Mouse (Mus musculus): ENCODE measurements around the gene S100a1. TPM values are rescaled to one million over a fixed set of nuclear protein-coding genes. Genes with fewer than 3 reads are reported as not detected.

The S100a1 gene
- polyA plus RNA-seq, 1 experiment from 2014 or later, result 49.6 TPM

- peak overlapping the region; percentile 60 for H3K9ac ChIP-seq (ENCODE audit: low read depth, low read length)
- no peaks in the 10 kb centered on the region for H3K4me1 ChIP-seq (ENCODE audit: control insufficient read depth, insufficient read depth, low read length)
- 2% methylated on average over 50 of the region's 75 CpGs for WGBS
- H3K4me3 ChIP-seq (ENCODE audit: low read depth, low read length), result peak overlapping the region; percentile 48
- H3K4me2 ChIP-seq (ENCODE audit: low read depth, low read length), result peak overlapping the region; percentile 96
- no peaks in the 10 kb centered on the region for H3K36me3 ChIP-seq (ENCODE audit: control insufficient read depth, insufficient read depth, low read length)
- DNase-seq (ENCODE audit: low spot score), result no peak
- no peaks in the 10 kb centered on the region for H3K9me3 ChIP-seq (ENCODE audit: control insufficient read depth, low read length)
- peak; percentile 32 for ATAC-seq (ENCODE audit: low read depth)
- H3K27me3 ChIP-seq (replicated peaks; ENCODE audit: control insufficient read depth, insufficient read depth, low read length), result peaks cover 41% of the 10 kb centered on the region
- H3K27ac ChIP-seq (replicated peaks; ENCODE audit: low read depth, low read length), result no peak overlapping the region
Measured at GRCm38 (mm10) chr3:90465081-90465685, 49.0 kb downstream of the S100a1 start.

GRCm38 (mm10) chr3:90464552-90465080 lies 49.6 kb downstream of the S100a1 start:
- no peak for ATAC-seq (ENCODE audit: low read depth)
- H3K4me1 ChIP-seq (ENCODE audit: control insufficient read depth, insufficient read depth, low read length), result no peaks in the 10 kb centered on the region
- no peak overlapping the region for H3K27ac ChIP-seq (replicated peaks; ENCODE audit: low read depth, low read length)
- peak overlapping the region; percentile 48 for H3K4me3 ChIP-seq (ENCODE audit: low read depth, low read length)
- 12% methylated on average over 32 of the region's 37 CpGs for WGBS
- peak overlapping the region; percentile 96 for H3K4me2 ChIP-seq (ENCODE audit: low read depth, low read length)
- DNase-seq (ENCODE audit: low spot score), result no peak
- no peaks in the 10 kb centered on the region for H3K9me3 ChIP-seq (ENCODE audit: control insufficient read depth, low read length)
- H3K36me3 ChIP-seq (ENCODE audit: control insufficient read depth, insufficient read depth, low read length), result no peaks in the 10 kb centered on the region
- H3K9ac ChIP-seq (ENCODE audit: low read depth, low read length), result peak overlapping the region; percentile 19; the same call in 1 of the 2 replicates
- peaks cover 41% of the 10 kb centered on the region for H3K27me3 ChIP-seq (replicated peaks; ENCODE audit: control insufficient read depth, insufficient read depth, low read length)

GRCm38 (mm10) chr3:90462579-90462978 lies 51.6 kb downstream of the S100a1 start:
- DNase-seq (ENCODE audit: low spot score) (no peak), ATAC-seq (ENCODE audit: low read depth) (no peak)
- Histone ChIP-seq H3K36me3 (ENCODE audit: control insufficient read depth, insufficient read depth, low read length) (no peaks in the 10 kb centered on the region), H3K9ac (ENCODE audit: low read depth, low read length) (no peak overlapping the region), H3K4me1 (ENCODE audit: control insufficient read depth, insufficient read depth, low read length) (no peaks in the 10 kb centered on the region), H3K9me3 (ENCODE audit: control insufficient read depth, low read length) (no peaks in the 10 kb centered on the region), H3K27me3 (replicated peaks; ENCODE audit: control insufficient read depth, insufficient read depth, low read length) (peaks cover 41% of the 10 kb centered on the region), H3K4me2 (ENCODE audit: low read depth, low read length) (no peak overlapping the region), H3K4me3 (ENCODE audit: low read depth, low read length) (no peak overlapping the region), H3K27ac (replicated peaks; ENCODE audit: low read depth, low read length) (no peak overlapping the region)
- WGBS, result 28% methylated on average over 7 of the region's 7 CpGs

- DNase-seq (ENCODE audit: low spot score), result no peak
- H3K27me3 ChIP-seq (replicated peaks; ENCODE audit: control insufficient read depth, insufficient read depth, low read length), result peaks cover 41% of the 10 kb centered on the region
- H3K4me2 ChIP-seq (ENCODE audit: low read depth, low read length), result no peak overlapping the region
- ATAC-seq (ENCODE audit: low read depth), result no peak
- 84% methylated on average over 3 of the region's 3 CpGs for WGBS
- H3K9me3 ChIP-seq (ENCODE audit: control insufficient read depth, low read length), result no peaks in the 10 kb centered on the region
- no peaks in the 10 kb centered on the region for H3K4me1 ChIP-seq (ENCODE audit: control insufficient read depth, insufficient read depth, low read length)
- H3K36me3 ChIP-seq (ENCODE audit: control insufficient read depth, insufficient read depth, low read length), result no peaks in the 10 kb centered on the region
- no peak overlapping the region for H3K27ac ChIP-seq (replicated peaks; ENCODE audit: low read depth, low read length)
- H3K4me3 ChIP-seq (ENCODE audit: low read depth, low read length), result no peak overlapping the region
- H3K9ac ChIP-seq (ENCODE audit: low read depth, low read length), result no peak overlapping the region
Measured at GRCm38 (mm10) chr3:90461935-90462334, 52.3 kb downstream of the S100a1 start.

Other genes starting within 250 kb of the S100a1 start
- gene Dennd4b, start 249.2 kb downstream of the S100a1 start, polyA plus RNA-seq (2014; fragmentation: Nextera tagmentation; extraction: Ambion mirVana), result 4.1 and 4.7 TPM in 2 replicates
- gene Gatad2b, start 221.2 kb downstream of the S100a1 start, polyA plus RNA-seq (2014; fragmentation: Nextera tagmentation; extraction: Ambion mirVana), result 13.2 and 13.4 TPM in 2 replicates
- 24.3 and 26.2 TPM in 2 replicates for gene Slc27a3, start 124.5 kb downstream of the S100a1 start, polyA plus RNA-seq (2014; fragmentation: Nextera tagmentation; extraction: Ambion mirVana)
- 26.0 and 31.8 TPM in 2 replicates for gene Ints3, start 80.8 kb downstream of the S100a1 start, polyA plus RNA-seq (2014; fragmentation: Nextera tagmentation; extraction: Ambion mirVana)
- gene Npr1, start 48.5 kb downstream of the S100a1 start, polyA plus RNA-seq (2014; fragmentation: Nextera tagmentation; extraction: Ambion mirVana), result 6.7 and 8.2 TPM in 2 replicates
- 137 and 166 TPM in 2 replicates for gene Ilf2, start 38.3 kb downstream of the S100a1 start, polyA plus RNA-seq (2014; fragmentation: Nextera tagmentation; extraction: Ambion mirVana)
- 79.6 and 89.9 TPM in 2 replicates for gene Snapin, start 23.4 kb downstream of the S100a1 start, polyA plus RNA-seq (2014; fragmentation: Nextera tagmentation; extraction: Ambion mirVana)
- 92.1 and 98.4 TPM in 2 replicates for gene Chtop, start 4.9 kb downstream of the S100a1 start, polyA plus RNA-seq (2014; fragmentation: Nextera tagmentation; extraction: Ambion mirVana)
- 40.8 and 45.8 TPM in 2 replicates for gene S100a13, start within 50 bp of the S100a1 start, polyA plus RNA-seq (2014; fragmentation: Nextera tagmentation; extraction: Ambion mirVana)
- 15.6 and 21.5 TPM in 2 replicates for gene S100a14, start 12.5 kb upstream of the S100a1 start, polyA plus RNA-seq (2014; fragmentation: Nextera tagmentation; extraction: Ambion mirVana)
- gene S100a16, start 22.9 kb upstream of the S100a1 start, polyA plus RNA-seq (2014; fragmentation: Nextera tagmentation; extraction: Ambion mirVana), result 182 and 201 TPM in 2 replicates
- 5.2 and 7.9 TPM in 2 replicates for gene S100a3, start 46.2 kb upstream of the S100a1 start, polyA plus RNA-seq (2014; fragmentation: Nextera tagmentation; extraction: Ambion mirVana)
- not detected in 2 replicates for gene S100a2, start 75.9 kb upstream of the S100a1 start, polyA plus RNA-seq (2014; fragmentation: Nextera tagmentation; extraction: Ambion mirVana)
- gene Gm42674, start 87.5 kb upstream of the S100a1 start, polyA plus RNA-seq (2014; fragmentation: Nextera tagmentation; extraction: Ambion mirVana), result not detected in 2 replicates
- 16.8 and 22.9 TPM in 2 replicates for gene S100a4, start 89.4 kb upstream of the S100a1 start, polyA plus RNA-seq (2014; fragmentation: Nextera tagmentation; extraction: Ambion mirVana)
- 1.6 TPM in 1 of 2 replicates, not detected in the other for gene S100a5, start 94.1 kb upstream of the S100a1 start, polyA plus RNA-seq (2014; fragmentation: Nextera tagmentation; extraction: Ambion mirVana)
- 190 and 334 TPM in 2 replicates for gene S100a6, start 98.5 kb upstream of the S100a1 start, polyA plus RNA-seq (2014; fragmentation: Nextera tagmentation; extraction: Ambion mirVana)
- 0.84 TPM in 1 of 2 replicates, not detected in the other for gene S100a7a, start 139.6 kb upstream of the S100a1 start, polyA plus RNA-seq (2014; fragmentation: Nextera tagmentation; extraction: Ambion mirVana)
- gene S100a8, start 154.6 kb upstream of the S100a1 start, polyA plus RNA-seq (2014; fragmentation: Nextera tagmentation; extraction: Ambion mirVana), result 46.0 and 58.1 TPM in 2 replicates
- gene S100a9, start 181.3 kb upstream of the S100a1 start, polyA plus RNA-seq (2014; fragmentation: Nextera tagmentation; extraction: Ambion mirVana), result 30.1 and 39.1 TPM in 2 replicates
- gene Pglyrp4, start 212.5 kb upstream of the S100a1 start, polyA plus RNA-seq (2014; fragmentation: Nextera tagmentation; extraction: Ambion mirVana), result 0.13 and 0.22 TPM in 2 replicates